Mouse (Mus musculus) erythroblast, embryonic 14.5 days (primary cell): ENCODE data around the gene Rft1.

Experiments
- GATA1 ChIP-seq: IDR thresholded peaks from 2 replicates; pipeline ENCODE4 v1.6.1; 2012; ENCODE audit warnings: low read length, inconsistent platforms, mixed read lengths
- TAL1 ChIP-seq: IDR thresholded peaks from 3 replicates; pipeline ENCODE4 v1.6.1; 2012; ENCODE audit warnings: low read length, inconsistent platforms, mixed read lengths

- TF ChIP-seq TAL1 (no peak), GATA1 (no peak)
Measured at GRCm38 (mm10) chr14:30666604-30667003, 12.4 kb downstream of the Rft1 start.
